Mouse (Mus musculus) brain, embryonic 14.5 days (tissue): ENCODE data around the gene Zfp46.
A peak's percentile ranks its signal among the peaks of the same experiment; 100 is the strongest.

ENCODE experiments used
- CTCF ChIP-seq: fragments of 200-500 bp; IDR thresholded peaks from 2 replicates; pipeline ENCODE4 v1.5.1; 2012; ENCODE audit warnings: inconsistent platforms, mild to moderate bottlenecking, moderate library complexity, borderline replicate concordance; ENCODE audit not compliant: insufficient read depth, insufficient read length; ENCODE audit errors: extremely low read depth
- POLR2A ChIP-seq: fragments of 200-500 bp; IDR thresholded peaks from 2 replicates; pipeline ENCODE4 v1.6.1; 2012; ENCODE audit warnings: mild to moderate bottlenecking, inconsistent platforms, borderline replicate concordance; ENCODE audit not compliant: poor library complexity, insufficient read depth, insufficient read length, severe bottlenecking; ENCODE audit errors: extremely low read depth

GRCm38 (mm10) chr4:136260491-136261180, 23.8 kb upstream of the Zfp46 start:
- TF ChIP-seq CTCF (peak; percentile 88), POLR2A (no peak)
